Mouse (Mus musculus) thymus, postnatal 14 days (tissue): ENCODE measurements at regions not wholly inside any gene's neighbourhood (a gene's known extent, or its start where the extent isn't known, plus 50 kb on each side); places are given as distances from the start of the nearest gene placed in this dataset.
A peak's percentile ranks its signal among the peaks of the same experiment; 100 is the strongest.

ENCODE experiments used
- DNase-seq: peaks from one replicate; pipeline ENCODE4 v3.0.0; 2021

- DNase-seq = no peak
Measured at GRCm38 (mm10) chr4:148384251-148385230, 60.0 kb downstream of the Ubiad1 start.

GRCm38 (mm10) chr4:148380562-148380961, 64.0 kb downstream of the Ubiad1 start:
- no peak for DNase-seq

- no peak for DNase-seq
Measured at GRCm38 (mm10) chr4:148378491-148378890, 66.1 kb downstream of the Ubiad1 start.

- DNase-seq = no peak
Measured at GRCm38 (mm10) chr4:148377368-148377767, 67.2 kb downstream of the Ubiad1 start.

- DNase-seq = no peak
Measured at GRCm38 (mm10) chr4:148376439-148376838, 68.1 kb downstream of the Ubiad1 start.

GRCm38 (mm10) chr4:148371489-148371888, 73.1 kb downstream of the Ubiad1 start:
- DNase-seq = no peak

GRCm38 (mm10) chr4:148367671-148368070, 76.9 kb downstream of the Ubiad1 start:
- DNase-seq = no peak

GRCm38 (mm10) chr4:148365804-148366203, 78.0 kb upstream of the Disp3 start:
- no peak for DNase-seq

GRCm38 (mm10) chr4:148363366-148364121, 75.8 kb upstream of the Disp3 start:
- no peak for DNase-seq

- DNase-seq = no peak
Measured at GRCm38 (mm10) chr4:148360931-148361330, 73.2 kb upstream of the Disp3 start.

- DNase-seq = no peak
Measured at GRCm38 (mm10) chr4:148358336-148358735, 70.6 kb upstream of the Disp3 start.

GRCm38 (mm10) chr4:148357221-148357621, 69.5 kb upstream of the Disp3 start:
- DNase-seq = no peak

GRCm38 (mm10) chr4:148356654-148357053, 68.9 kb upstream of the Disp3 start:
- DNase-seq = no peak

GRCm38 (mm10) chr4:148353969-148354368, 66.2 kb upstream of the Disp3 start:
- no peak for DNase-seq

- DNase-seq = no peak
Measured at GRCm38 (mm10) chr4:148352690-148353089, 64.9 kb upstream of the Disp3 start.

- DNase-seq = no peak
Measured at GRCm38 (mm10) chr4:148341531-148342157, 53.9 kb upstream of the Disp3 start.

GRCm38 (mm10) chr4:148340342-148340741, 52.6 kb upstream of the Disp3 start:
- no peak for DNase-seq

GRCm38 (mm10) chr4:148337890-148338880, 50.4 kb upstream of the Disp3 start:
- peak; percentile 5 for DNase-seq
